Mouse (Mus musculus): Measurements from ENCODE around the gene Fbxo5.

The Fbxo5 gene

GRCm38 (mm10) chr10:5805243-5805730 is at the start of gene Fbxo5:
Gene Fbxo5, minus strand, starts transcription at chr10:5805600.
- DNase-seq (ENCODE audit: low spot score in 2 of 2) = peak; percentile 96 to 98

GRCm38 (mm10) chr10:5853290-5853868 is 48.0 kb upstream of the Fbxo5 start:
- peak in 1 of 2 experiments; percentile 46 for DNase-seq (ENCODE audit: low spot score in 2 of 2)

DNA sequence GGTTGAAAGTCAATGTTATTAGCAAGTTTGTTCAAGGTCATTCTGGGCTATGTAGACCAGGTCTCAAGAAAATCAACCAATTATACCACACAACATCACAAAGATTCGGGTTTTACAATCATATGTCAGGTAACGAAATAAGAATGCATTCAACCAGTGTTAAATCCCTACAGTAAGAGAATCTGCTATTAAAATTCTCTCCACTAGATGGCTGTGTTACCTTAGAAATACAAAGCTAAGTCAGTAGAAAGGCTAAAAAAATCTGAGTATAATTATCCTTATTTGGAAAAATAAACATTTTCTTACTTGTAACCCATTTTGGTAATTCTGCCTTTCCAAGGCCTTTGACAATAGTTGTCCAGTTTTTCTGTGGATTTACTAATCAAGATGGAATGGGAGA is 41.5 kb upstream of the Fbxo5 start:
- no peak for DNase-seq (ENCODE audit: low spot score in 2 of 2)

GRCm38 (mm10) chr10:5841369-5841768 is 36.0 kb upstream of the Fbxo5 start:
- peak; percentile 36 to 52 for DNase-seq (ENCODE audit: low spot score in 2 of 2)

- no peak for DNase-seq (ENCODE audit: low spot score in 2 of 2)
These were observed 21.1 kb upstream of the Fbxo5 start for GRCm38 (mm10) chr10:5826336-5827025.

GRCm38 (mm10) chr10:5824779-5825178 is 19.4 kb upstream of the Fbxo5 start:
- DNase-seq (ENCODE audit: low spot score in 2 of 2) = peak; percentile 47 to 51

DNA sequence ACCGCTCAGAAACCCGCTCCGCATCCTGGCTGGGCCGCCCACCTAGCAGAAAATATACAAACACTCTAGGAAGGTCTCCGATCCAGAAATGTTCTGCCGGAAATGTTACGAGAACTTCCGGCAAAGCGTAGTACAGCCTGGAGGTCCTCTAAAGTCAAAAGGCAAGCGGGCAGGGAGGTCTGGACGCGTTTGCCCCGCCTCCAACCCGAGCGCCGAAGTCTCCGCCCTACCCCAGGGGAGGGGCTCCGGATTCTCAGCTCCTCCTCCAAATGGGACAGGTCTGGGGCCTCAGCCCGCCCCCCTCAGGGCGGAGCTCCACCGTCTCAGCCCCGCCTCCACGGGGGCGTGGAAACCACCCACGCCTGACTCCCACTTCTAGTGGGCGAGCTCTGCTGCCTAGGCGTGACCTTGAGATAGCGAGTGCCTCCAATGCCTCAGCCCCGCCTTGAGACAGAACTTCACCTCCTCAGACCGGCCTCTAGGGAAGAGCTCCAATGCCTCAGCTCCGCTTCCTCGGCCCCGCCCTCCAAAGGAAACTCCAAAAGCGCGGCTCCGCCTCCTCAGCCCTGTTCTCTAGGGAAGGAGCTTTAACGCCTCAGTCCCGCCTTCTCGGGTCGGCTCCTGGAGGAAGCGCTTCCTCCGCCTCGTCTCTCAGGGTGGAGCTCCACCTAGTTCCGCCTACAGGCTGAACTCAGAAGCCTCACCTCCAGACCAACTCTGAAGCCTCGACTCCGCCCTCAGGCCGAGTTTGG is 18.5 kb upstream of the Fbxo5 start, which contains the start of gene Mtrf1l:
Gene Mtrf1l (minus strand): TSS at position 171 of the 752 bp plus-strand sequence.
- peak; percentile 91 for DNase-seq (ENCODE audit: low spot score in 2 of 2)

DNA sequence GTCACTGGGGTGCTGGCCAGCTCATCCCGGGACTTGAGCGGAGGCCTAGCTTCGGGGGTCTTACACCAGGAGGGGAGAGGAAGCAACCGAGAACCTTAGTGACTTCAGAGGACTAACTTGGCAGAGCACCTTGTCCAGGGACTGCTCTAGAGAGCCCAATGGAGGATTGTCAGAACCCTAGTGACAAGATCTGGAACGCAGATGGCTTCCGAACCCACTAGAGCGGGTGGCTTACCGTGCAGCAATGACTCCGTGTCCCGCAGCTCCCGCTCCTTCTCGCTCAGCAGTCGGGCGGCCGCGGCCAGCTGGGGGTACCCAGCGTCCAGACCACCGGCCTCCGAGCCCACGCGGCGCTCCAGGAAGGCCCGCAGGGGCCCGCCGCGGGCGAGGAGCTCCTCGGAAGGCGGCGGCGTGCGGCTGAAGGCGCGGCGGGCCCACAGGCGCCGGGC is 17.9 kb upstream of the Fbxo5 start:
- DNase-seq (ENCODE audit: low spot score in 2 of 2) = peak in 1 of 2 experiments; percentile 44

GRCm38 (mm10) chr10:5818772-5819171 is 13.4 kb upstream of the Fbxo5 start:
- no peak for DNase-seq (ENCODE audit: low spot score in 2 of 2)

GRCm38 (mm10) chr10:5815968-5816367 is 10.6 kb upstream of the Fbxo5 start:
- no peak for DNase-seq (ENCODE audit: low spot score in 2 of 2)

DNA sequence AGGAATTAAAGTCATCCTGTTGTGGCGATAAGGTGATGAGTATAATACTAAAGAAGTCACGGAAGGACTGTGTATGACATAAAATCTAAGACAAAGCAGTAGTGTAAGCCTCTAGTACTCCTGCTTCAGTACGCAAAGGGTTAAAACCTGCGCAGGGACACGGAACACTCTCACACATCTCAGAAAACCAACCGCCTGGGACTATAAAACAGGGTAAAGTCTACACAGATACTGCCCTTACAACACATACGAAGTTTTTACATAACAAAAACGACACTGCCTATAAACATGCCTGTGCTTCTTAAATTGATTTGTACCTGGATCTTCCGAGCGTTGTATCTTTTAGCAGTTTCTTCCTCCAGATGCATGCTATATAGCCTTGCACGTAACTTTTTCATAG is 8.3 kb upstream of the Fbxo5 start:
- DNase-seq (ENCODE audit: low spot score in 2 of 2) = no peak

DNA sequence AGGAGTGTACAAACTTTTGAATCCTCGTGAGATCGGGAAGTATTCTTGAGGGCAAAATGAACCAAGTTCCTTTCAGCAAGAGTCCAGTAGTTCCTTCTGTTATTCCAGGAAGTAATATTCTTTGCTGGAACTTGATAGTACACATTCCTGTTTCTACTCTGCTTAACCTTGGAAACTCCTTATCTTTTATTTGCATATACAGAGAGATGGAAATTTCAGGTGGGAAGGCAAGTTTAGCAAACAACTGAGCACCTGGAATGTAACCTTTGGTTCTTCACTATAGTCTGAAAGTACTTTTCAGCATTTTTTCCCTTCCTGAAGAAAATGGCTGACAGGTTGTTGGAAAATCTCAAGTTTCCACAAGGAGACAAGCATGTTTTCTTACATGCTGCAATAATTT is 2.3 kb upstream of the Fbxo5 start:
- DNase-seq (ENCODE audit: low spot score in 2 of 2) = no peak

- no peak for DNase-seq (ENCODE audit: low spot score in 2 of 2)
These were observed 1.6 kb upstream of the Fbxo5 start for GRCm38 (mm10) chr10:5806996-5807395.

DNA sequence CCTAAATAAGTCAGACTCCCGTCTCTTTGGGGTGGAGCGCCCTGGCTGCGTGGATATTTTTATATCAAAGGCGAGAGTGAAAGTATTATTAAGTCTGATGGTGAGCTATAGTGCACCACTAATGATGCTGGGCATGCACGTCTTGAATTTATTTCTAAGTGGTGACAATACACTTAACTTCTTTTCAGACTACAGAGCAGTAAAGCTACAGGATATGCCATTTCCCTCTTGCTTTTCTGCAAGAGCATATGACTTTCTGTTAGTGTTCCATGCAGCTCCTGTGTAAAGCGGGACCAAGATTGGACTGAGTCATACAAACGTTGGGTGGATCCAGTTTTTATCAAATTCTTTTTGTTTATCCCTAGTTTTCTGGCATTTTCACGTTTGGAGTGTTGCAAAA is 1.0 kb upstream of the Fbxo5 start:
- DNase-seq (ENCODE audit: low spot score in 2 of 2) = peak; percentile 13 to 21

DNA sequence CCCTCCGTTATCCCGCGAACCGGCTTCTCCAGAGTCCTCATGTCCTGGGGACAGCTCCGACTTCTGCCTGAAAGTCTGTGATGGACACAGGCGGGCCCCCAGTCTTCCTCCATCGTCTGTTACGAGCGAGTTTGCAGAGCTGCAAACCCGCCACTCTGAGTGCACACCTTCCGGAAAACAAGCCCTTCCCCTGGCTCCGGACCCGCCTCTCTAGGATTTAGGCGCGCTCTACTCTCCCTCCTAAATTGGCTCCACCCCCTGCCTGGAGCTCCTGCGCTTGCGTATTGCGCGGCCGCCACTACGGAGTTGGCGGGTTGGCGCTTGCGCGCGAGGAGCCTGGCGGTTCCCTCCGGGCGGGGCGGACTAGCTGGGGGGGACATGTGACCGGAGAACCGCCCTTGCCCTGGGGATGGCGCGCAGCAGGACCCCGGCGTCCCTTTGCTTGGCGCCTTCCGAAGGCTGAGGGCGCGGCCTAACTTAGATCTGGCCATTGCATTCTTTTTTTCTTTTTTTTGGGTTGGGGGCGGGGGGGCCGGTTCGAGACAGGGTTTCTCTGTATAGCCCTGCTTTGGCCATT is 419 bp upstream of the Fbxo5 start:
- DNase-seq (ENCODE audit: low spot score in 2 of 2) = peak; percentile 90 to 93

DNA sequence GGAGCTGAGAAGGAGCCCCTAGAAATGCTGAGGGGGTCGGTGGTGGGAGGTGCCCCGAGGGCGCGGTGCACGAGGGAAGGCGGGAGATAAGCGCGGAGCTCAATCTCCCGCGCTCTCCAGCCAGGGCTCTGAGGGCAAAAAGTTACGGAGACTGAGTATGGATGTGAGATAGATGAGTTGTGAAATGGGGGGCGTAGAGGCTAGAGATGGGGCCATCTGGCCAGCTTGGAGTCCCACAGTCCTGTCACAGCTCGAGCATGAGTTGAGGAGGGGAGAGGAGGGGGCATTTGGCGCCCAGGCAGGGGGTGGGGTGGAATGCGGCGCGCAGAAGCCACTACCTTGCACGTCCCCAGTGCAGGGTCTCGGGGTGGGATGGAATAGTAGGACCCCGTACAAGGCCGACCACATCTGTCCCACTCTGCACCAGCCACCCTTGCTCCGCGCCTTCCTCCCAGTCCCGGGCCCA is 676 bp downstream of the Fbxo5 start:
- DNase-seq (ENCODE audit: low spot score in 2 of 2) = no peak

- DNase-seq (ENCODE audit: low spot score in 2 of 2) = no peak
These were observed 1.7 kb downstream of the Fbxo5 start for GRCm38 (mm10) chr10:5803739-5804138.

DNA sequence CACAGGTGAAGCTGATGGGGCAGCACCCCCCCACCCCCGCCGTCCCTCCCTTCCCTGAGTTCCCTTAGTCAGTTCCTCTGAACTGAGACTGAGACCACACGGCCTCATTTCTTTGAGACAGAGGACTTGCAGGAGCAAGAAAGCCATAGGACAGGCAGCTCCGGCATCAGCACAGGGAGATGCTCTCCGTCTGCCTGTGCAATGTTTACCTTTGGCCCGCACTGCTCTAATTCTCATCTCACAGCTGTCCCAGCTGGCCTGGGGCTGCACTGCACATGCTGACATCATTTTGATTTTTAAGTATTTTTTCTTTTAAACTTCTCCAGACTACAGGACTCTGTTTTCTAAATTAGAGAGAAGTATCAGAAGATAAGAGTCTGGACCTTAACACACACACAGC is 2.5 kb downstream of the Fbxo5 start:
- no peak for DNase-seq (ENCODE audit: low spot score in 2 of 2)

- no peak for DNase-seq (ENCODE audit: low spot score in 2 of 2)
These were observed 4.9 kb downstream of the Fbxo5 start for GRCm38 (mm10) chr10:5800490-5800889.

GRCm38 (mm10) chr10:5798069-5798468 is 7.3 kb downstream of the Fbxo5 start:
- no peak for DNase-seq (ENCODE audit: low spot score in 2 of 2)

- peak; percentile 66 to 76 for DNase-seq (ENCODE audit: low spot score in 2 of 2)
These were observed 14.7 kb downstream of the Fbxo5 start for GRCm38 (mm10) chr10:5790657-5791056.

- peak; percentile 29 to 48 for DNase-seq (ENCODE audit: low spot score in 2 of 2)
These were observed 18.5 kb downstream of the Fbxo5 start for GRCm38 (mm10) chr10:5786923-5787322.

Data from right cerebral cortex, adult 2 months (tissue).